Mouse (Mus musculus): Measurements from ENCODE around the gene Ugcg. TPM values are rescaled to one million over a fixed set of nuclear protein-coding genes. Genes with fewer than 3 reads are reported as not detected.

Gene Ugcg
- polyA plus RNA-seq, 1 experiment: 57.9 TPM

GRCm38 (mm10) chr4:59234014-59234413 is 45.0 kb downstream of the Ugcg start:
- no peaks in the 10 kb centered on the region for H3K27me3 ChIP-seq (ENCODE audit: control insufficient read depth, insufficient read depth, low read length)
- no peak for DNase-seq (ENCODE audit: low read depth in 1 of 2, low spot score in 2 of 2)
- no peak for TF ChIP-seq CTCF (IDR thresholded peaks at IDR 0.05; ENCODE audit: extremely low read depth, insufficient read depth, insufficient read length, insufficient replicate concordance)
- TF ChIP-seq POLR2A (IDR thresholded peaks at IDR 0.05; ENCODE audit: low read depth, low read length): no peak
- WGBS: 87% methylated on average over 8 of the region's 10 CpGs
- H3K27ac ChIP-seq (ENCODE audit: insufficient read depth, low read length): no peak overlapping the region
- no peaks in the 10 kb centered on the region for H3K36me3 ChIP-seq (ENCODE audit: control insufficient read depth, insufficient read depth, low read length)
- H3K4me3 ChIP-seq (ENCODE audit: extremely low read depth, insufficient read depth, insufficient read length): no peak overlapping the region
- peaks cover 5% of the 10 kb centered on the region; the same call in 1 of the 2 replicates for H3K4me1 ChIP-seq (ENCODE audit: control insufficient read depth, insufficient read depth, insufficient read length)

GRCm38 (mm10) chr4:59234451-59235216 is 45.6 kb downstream of the Ugcg start:
- no peak for DNase-seq (ENCODE audit: low read depth in 1 of 2, low spot score in 2 of 2)
- Histone ChIP-seq H3K27ac (ENCODE audit: insufficient read depth, low read length) (no peak overlapping the region), H3K36me3 (ENCODE audit: control insufficient read depth, insufficient read depth, low read length) (no peaks in the 10 kb centered on the region), H3K4me3 (ENCODE audit: extremely low read depth, insufficient read depth, insufficient read length) (no peak overlapping the region), H3K27me3 (ENCODE audit: control insufficient read depth, insufficient read depth, low read length) (no peaks in the 10 kb centered on the region), H3K4me1 (ENCODE audit: control insufficient read depth, insufficient read depth, insufficient read length) (peaks cover 5% of the 10 kb centered on the region; the same call in 1 of the 2 replicates)
- no peak for TF ChIP-seq CTCF (IDR thresholded peaks at IDR 0.05; ENCODE audit: extremely low read depth, insufficient read depth, insufficient read length, insufficient replicate concordance)
- TF ChIP-seq POLR2A (IDR thresholded peaks at IDR 0.05; ENCODE audit: low read depth, low read length): no peak
- WGBS: 75% methylated on average over 23 of the region's 23 CpGs

GRCm38 (mm10) chr4:59236362-59236761 is 47.3 kb downstream of the Ugcg start:
- H3K27ac ChIP-seq (ENCODE audit: insufficient read depth, low read length): 0 out of 2 replicates have a peak overlapping the region, but pooled peaks have one; percentile 12
- DNase-seq (ENCODE audit: low read depth in 1 of 2, low spot score in 2 of 2): no peak
- no peak for TF ChIP-seq CTCF (IDR thresholded peaks at IDR 0.05; ENCODE audit: extremely low read depth, insufficient read depth, insufficient read length, insufficient replicate concordance)
- no peak for TF ChIP-seq POLR2A (IDR thresholded peaks at IDR 0.05; ENCODE audit: low read depth, low read length)
- no peaks in the 10 kb centered on the region for H3K27me3 ChIP-seq (ENCODE audit: control insufficient read depth, insufficient read depth, low read length)
- H3K36me3 ChIP-seq (ENCODE audit: control insufficient read depth, insufficient read depth, low read length): no peaks in the 10 kb centered on the region
- WGBS: 77% methylated on average over 3 of the region's 3 CpGs
- peaks cover 5% of the 10 kb centered on the region; the same call in 1 of the 2 replicates for H3K4me1 ChIP-seq (ENCODE audit: control insufficient read depth, insufficient read depth, insufficient read length)
- no peak overlapping the region for H3K4me3 ChIP-seq (ENCODE audit: extremely low read depth, insufficient read depth, insufficient read length)

- H3K27me3 ChIP-seq (ENCODE audit: control insufficient read depth, insufficient read depth, low read length): no peaks in the 10 kb centered on the region
- peaks cover 10% of the 10 kb centered on the region; the same call in 1 of the 2 replicates for H3K4me1 ChIP-seq (ENCODE audit: control insufficient read depth, insufficient read depth, insufficient read length)
- TF ChIP-seq POLR2A (IDR thresholded peaks at IDR 0.05; ENCODE audit: low read depth, low read length): no peak
- TF ChIP-seq CTCF (IDR thresholded peaks at IDR 0.05; ENCODE audit: extremely low read depth, insufficient read depth, insufficient read length, insufficient replicate concordance): no peak
- peak in 1 of 2 experiments; percentile 57 for DNase-seq (ENCODE audit: low read depth in 1 of 2, low spot score in 2 of 2)
- peak overlapping the region; percentile 4; the same call in 1 of the 2 replicates for H3K27ac ChIP-seq (ENCODE audit: insufficient read depth, low read length)
- H3K36me3 ChIP-seq (ENCODE audit: control insufficient read depth, insufficient read depth, low read length): no peaks in the 10 kb centered on the region
- 27% methylated on average over 9 of the region's 9 CpGs for WGBS
- no peak overlapping the region for H3K4me3 ChIP-seq (ENCODE audit: extremely low read depth, insufficient read depth, insufficient read length)
These were observed 49.7 kb downstream of the Ugcg start for GRCm38 (mm10) chr4:59238641-59239311.

- Histone ChIP-seq H3K36me3 (ENCODE audit: control insufficient read depth, insufficient read depth, low read length) (no peaks in the 10 kb centered on the region), H3K4me3 (ENCODE audit: extremely low read depth, insufficient read depth, insufficient read length) (no peak overlapping the region), H3K27me3 (ENCODE audit: control insufficient read depth, insufficient read depth, low read length) (no peaks in the 10 kb centered on the region), H3K27ac (ENCODE audit: insufficient read depth, low read length) (peak overlapping the region; percentile 30; the same call in 1 of the 2 replicates), H3K4me1 (ENCODE audit: control insufficient read depth, insufficient read depth, insufficient read length) (peaks cover 14% of the 10 kb centered on the region; the same call in 1 of the 2 replicates)
- no peak for DNase-seq (ENCODE audit: low read depth in 1 of 2, low spot score in 2 of 2)
- TF ChIP-seq CTCF (IDR thresholded peaks at IDR 0.05; ENCODE audit: extremely low read depth, insufficient read depth, insufficient read length, insufficient replicate concordance) (no peak), POLR2A (IDR thresholded peaks at IDR 0.05; ENCODE audit: low read depth, low read length) (no peak)
- 71% methylated on average over 9 of the region's 9 CpGs for WGBS
These were observed 50.3 kb downstream of the Ugcg start for GRCm38 (mm10) chr4:59239312-59239728.

GRCm38 (mm10) chr4:59240160-59240559 is 51.1 kb downstream of the Ugcg start:
- Histone ChIP-seq H3K27me3 (ENCODE audit: control insufficient read depth, insufficient read depth, low read length) (no peaks in the 10 kb centered on the region), H3K36me3 (ENCODE audit: control insufficient read depth, insufficient read depth, low read length) (no peaks in the 10 kb centered on the region), H3K27ac (ENCODE audit: insufficient read depth, low read length) (no peak overlapping the region), H3K4me1 (ENCODE audit: control insufficient read depth, insufficient read depth, insufficient read length) (peaks cover 19% of the 10 kb centered on the region; the same call in 1 of the 2 replicates), H3K4me3 (ENCODE audit: extremely low read depth, insufficient read depth, insufficient read length) (no peak overlapping the region)
- TF ChIP-seq CTCF (IDR thresholded peaks at IDR 0.05; ENCODE audit: extremely low read depth, insufficient read depth, insufficient read length, insufficient replicate concordance) (no peak), POLR2A (IDR thresholded peaks at IDR 0.05; ENCODE audit: low read depth, low read length) (no peak)
- DNase-seq (ENCODE audit: low read depth in 1 of 2, low spot score in 2 of 2): no peak
- 94% methylated on average over 9 of the region's 9 CpGs for WGBS
